Mouse (Mus musculus): Measurements from ENCODE around the gene Cfap97d1.

DNA sequence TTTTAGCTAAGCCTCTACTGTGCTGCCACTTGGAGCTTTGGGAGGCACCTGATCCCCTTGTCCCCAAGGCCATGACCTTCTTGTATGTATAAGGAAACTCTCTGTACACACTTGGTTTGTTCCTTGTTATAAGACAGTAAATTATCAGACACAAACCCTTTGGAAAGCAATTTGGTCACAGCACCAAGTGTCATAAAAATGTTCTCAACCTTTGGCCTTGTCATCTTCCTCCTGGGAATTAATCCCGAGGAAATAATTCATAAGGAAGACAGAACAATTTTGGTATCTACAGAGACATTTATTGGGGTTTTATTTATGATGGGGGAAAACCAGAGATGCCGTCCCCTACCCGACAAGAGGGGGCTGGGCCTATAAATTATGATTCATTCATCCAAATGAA, 48.3 kb upstream of the Cfap97d1 start:
- TF ChIP-seq CTCF (IDR thresholded peaks at IDR 0.05; ENCODE audit: low read depth) (no peak), EP300 (IDR thresholded peaks at IDR 0.05; ENCODE audit: low read depth) (no peak)
